Mouse (Mus musculus): ENCODE data around the gene Hspa1l.
A peak's percentile ranks its signal among the peaks of the same experiment; 100 is the strongest.

DNA sequence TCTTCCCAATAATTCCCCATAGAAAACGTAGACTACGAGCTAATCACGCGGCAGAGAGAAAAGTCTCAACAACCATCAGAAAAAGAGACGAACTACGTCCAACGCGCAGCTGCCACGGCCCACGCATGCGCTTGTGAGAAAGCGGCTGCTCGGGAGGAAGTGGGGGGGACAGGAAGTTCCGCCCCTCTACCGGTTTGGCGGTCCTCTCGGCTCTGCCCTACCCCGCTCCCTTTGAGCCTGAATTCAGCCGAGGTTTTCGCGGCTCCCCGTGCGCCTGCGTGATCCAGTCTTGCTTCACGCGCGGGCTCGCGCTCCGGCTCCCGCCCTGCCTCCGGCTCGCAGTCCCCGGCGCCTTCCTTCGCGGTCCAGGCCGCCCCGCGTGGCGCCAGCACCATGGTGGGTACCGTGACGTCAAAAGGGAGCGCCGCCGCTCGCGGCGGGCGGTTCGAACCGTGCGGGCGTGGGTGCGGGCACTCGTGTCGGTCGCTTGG lies 9.2 kb downstream of the Hspa1l start, which contains the start of gene Lsm2:
- peak; percentile 20; the same call in 1 of the 2 replicates for TF ChIP-seq CTCF (IDR thresholded peaks at IDR 0.05; ENCODE audit: low read depth)
- no peak for TF ChIP-seq EP300 (IDR thresholded peaks at IDR 0.05; ENCODE audit: low read depth)

Measured in liver, postnatal 0 days (tissue).